Mouse (Mus musculus) gastrocnemius, postnatal 25 days (tissue): Measurements from ENCODE around the gene Ntrk2. TPM values are rescaled to one million over a fixed set of nuclear protein-coding genes. Genes with fewer than 3 reads are reported as not detected.

ENCODE experiments used
- DNase-seq: peaks from one replicate; pipeline ENCODE4 v3.0.0; 2022
- total RNA-seq, 2 experiments: library from RNA; stranded (reverse); gene quantifications; 1 replicate in 1 of 2; 2 replicates in 1 of 2; pipeline ENCODE4 v1.2.3; 2021

Ntrk2 gene
- total RNA-seq, 2 experiments from 2014 or later, result 3.3 to 9.0 TPM

DNA sequence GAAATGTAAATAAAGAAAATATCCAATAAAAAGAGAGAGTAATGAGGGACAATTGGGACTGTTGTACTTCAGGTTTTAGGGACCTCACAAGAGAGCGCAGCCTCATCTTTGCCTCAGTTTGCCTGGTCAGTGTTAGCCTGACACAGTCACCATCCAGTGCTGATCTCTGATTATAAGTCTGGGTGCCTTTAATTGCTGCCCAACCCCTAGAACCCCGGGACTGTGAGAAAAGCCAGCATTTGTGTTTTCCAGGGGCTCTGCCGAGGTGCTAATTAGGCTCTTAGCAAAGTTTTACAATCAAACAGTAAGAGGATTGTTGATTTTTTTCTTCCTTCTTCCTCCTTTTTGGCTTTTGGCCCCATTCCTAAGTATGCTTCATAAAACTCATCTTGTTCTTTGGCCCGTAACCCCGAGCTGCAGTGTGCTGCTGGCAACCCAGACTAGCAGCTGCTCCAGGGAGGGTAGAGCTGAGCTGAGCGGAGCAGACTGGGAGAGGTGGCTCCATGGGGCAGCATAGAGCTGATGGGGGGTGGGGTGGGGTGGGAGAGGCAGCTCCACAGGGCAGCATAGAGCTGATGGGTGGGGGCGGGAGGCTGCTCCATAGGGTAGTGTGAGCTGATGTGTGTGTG lies 34.5 kb downstream of the Ntrk2 start:
- DNase-seq, result peak; percentile 52

DNA sequence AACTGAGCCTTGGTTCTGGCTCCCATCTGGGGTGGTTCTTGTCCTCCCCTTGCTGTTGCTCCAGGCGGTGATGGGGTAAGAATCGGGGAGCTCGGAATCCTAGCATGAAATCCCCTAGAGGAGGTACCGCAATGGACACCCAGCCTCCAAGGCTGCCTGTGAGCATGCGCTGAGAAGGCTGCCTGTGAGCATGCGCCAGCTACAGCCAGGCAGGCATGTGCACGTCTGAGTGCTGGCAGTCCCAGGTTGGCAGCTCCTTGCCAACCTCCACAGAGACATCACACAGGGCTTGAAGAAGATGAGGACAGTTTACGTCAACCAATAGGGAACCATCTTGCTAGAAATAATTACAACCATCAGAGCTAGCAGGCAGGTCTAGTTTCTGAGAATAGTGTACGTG lies 37.5 kb downstream of the Ntrk2 start:
- DNase-seq, result no peak

DNA sequence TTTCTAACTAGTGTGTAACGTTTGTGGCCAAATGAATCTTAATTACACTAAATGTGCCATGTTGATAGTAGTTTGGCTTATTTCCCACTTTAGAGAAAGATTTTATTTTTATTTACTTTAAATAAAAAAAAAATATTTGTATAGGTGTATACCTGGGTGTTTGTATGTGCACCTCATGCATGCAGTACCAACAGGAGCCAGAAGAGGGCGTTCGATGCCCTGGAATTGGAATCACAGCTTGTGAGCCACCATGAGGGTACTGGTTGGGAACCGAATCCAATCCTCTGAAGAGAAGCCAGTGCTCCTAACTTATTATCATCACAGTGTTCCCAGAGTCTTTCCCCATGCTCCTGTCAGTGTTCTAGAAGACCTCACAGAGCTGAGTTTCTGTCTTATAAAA lies 42.2 kb downstream of the Ntrk2 start:
- DNase-seq, result no peak

DNA sequence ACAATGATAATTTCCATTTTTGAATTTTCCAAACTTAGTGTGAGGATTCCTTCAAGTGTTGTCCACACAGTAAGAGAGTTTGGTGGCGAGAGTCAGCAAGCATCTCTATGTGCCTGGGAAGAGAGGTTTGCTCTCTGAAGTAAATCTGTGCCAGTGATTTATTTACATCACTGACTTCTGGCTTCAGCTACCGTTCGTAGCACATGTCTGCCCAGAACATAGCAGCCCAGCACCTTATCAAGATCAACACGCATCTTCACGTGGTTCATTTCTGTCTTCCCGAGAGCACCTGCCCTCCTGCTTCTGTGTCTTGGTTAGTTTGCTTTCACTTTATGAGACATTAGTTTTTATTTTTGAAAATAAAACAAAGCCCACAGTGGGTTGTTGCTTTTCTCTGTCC lies 47.3 kb downstream of the Ntrk2 start:
- no peak for DNase-seq

DNA sequence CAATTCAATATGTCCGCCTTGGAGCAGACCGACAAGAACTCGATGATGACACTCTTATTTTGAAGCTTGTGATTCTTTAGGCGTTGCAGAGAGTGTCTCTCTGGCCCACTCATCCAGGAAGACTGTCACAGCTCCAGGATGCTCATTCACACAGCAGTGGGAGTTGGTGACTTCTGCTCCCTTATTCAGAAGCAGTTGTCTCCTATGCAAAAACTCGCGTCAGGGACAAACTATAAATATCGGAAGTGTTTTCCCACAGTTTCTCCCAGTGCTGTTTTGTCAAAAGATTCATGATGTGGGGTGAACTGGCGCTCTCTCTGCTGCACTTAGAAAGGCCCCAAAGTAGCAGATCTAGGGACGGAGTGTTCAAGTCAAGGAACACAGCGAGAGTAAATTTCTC lies 59.9 kb downstream of the Ntrk2 start:
- DNase-seq, result no peak

DNA sequence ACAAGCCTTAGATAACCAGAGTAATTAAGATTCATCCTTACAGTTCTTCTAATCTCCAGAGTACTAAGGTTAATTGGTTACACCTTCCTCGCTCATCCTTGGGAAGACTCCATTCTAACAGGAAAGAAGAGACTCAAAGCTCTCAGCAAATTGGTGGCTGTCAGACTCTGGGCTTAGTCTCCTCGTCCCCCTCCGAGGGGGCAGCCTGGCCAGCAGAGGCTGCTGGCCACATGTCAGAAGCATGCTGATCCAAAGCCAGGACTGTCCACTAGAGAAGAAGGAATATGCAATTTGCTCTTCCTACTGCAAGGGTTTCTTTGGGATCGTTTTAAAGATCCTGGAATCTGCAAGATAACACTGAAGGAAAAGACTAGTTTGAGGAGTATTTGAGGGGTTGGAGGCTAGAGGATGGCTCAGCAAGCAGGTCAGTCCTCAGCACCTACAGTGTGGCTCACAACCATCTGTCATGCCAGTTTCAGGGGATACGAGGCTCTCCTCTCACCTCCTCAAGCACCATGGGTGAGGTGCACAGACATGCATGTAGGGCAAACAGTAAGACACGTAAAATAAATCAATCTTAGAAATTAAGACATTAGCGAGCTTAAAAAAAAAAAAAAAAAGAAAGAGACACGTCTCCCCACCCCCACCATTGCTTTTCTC lies 60.5 kb downstream of the Ntrk2 start:
- no peak for DNase-seq

GRCm38 (mm10) chr13:58882468-58882867 lies 76.1 kb downstream of the Ntrk2 start:
- no peak for DNase-seq

GRCm38 (mm10) chr13:58882916-58883315 lies 76.5 kb downstream of the Ntrk2 start:
- DNase-seq, result no peak

DNA sequence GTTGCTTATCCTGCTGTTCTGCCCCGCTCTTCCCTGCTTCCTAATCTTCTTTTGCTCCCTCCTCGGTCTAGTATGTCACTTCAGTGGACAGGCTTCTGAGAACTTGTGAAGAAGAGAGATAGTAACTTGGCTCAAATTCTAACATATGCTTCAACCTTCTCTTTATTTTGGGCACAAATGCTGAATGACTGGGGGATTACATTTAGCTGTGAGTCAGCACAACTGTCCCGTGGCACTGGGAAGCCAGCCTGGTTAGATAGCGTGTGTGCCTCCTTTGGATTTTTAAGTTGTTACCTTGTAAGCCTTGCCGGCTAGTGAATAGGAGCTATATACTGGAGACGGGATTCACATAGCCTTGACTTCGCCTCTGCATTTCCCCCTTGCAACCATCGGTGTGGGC lies 79.7 kb downstream of the Ntrk2 start:
- no peak for DNase-seq

DNA sequence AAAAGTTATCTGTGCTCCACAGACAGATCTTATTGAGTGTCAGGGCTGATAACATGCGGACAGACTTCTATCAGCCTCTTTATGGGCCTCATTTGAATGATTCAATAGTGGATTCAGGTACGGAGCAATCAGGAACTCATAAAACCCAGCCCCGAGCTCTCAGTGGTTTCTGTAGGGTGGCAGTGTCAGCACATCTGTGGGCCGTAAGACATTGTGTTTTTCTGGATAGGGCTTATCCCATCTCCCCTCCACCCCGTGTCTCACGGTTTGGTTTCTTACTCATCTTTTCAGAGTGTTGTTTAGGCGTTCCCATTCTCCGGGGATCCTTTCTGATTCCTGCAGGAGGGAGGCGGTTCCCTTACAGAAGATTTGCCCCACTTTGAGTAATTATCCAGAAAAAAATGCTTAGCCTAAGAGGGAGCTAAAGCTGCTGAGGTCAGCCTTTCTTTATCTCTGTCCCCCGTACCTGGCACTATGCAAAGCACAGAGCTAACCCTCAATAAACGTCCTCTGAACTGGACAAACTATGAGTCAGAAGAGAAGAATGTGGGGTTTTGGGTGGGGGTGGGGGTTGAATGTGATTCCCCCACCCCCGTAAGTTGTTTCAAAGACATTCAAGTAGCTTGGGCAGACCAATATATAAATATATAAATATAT lies 90.0 kb downstream of the Ntrk2 start:
- no peak for DNase-seq

DNA sequence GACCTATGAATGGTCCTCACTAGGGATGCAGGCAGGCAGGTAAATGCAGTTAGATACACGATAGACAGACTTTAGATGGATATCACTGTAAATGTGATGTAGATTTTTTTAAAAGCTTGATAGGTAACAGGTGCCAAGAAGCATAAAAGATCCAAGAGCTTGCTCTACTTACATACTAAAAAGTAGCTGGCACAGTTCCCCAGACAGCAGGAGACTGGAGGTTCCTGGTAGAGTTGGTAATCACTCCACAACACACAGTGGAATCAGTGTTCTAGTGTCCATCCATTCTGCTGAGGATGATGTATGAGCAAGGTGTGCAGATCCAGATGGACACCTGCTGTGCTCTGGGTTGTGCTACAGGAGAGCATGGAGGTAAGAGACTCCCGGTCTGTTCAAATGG lies 93.0 kb downstream of the Ntrk2 start:
- DNase-seq, result no peak

DNA sequence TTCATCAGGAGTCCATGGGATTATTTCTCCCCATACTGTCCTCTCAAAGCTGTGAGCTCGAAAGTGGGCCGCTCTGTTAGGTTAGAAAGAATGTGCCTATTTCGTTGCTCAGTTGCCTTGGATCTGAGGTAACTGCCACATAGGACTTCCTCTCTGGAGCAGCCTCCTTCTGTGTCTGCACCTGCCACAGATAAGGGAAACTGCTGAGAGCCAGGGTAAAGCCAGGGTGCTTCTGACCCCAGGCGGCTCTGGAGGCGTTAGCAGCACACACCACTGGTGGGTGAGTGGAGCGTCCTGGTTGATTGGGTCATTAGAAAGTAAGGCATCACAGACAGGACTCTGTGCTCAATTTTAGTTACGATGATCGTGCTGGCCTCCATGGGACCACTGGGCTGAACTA lies 95.9 kb downstream of the Ntrk2 start:
- no peak for DNase-seq

GRCm38 (mm10) chr13:58904742-58905735 lies 98.7 kb downstream of the Ntrk2 start:
- peak; percentile 50 for DNase-seq

- DNase-seq, result no peak
These were observed 105.6 kb downstream of the Ntrk2 start for GRCm38 (mm10) chr13:58911936-58912335.

DNA sequence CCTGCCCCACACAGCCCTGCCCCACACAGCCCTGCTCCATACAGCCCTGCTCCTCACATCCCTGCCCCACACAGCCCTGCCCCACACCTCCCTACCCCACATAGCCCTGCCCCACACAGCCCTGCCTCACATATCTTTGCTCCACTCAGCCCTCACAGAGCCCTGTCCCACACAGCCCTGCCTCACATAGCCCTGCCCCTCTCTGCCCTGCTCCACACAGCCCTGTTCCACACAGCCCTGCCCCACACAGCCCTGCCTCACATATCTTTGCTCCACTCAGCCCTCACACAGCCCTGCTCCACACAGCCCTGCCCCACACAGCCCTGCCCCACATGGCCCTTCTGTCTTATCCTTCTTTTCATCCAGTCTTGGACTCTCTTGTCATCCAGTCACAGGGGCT lies 106.2 kb downstream of the Ntrk2 start:
- DNase-seq, result no peak

GRCm38 (mm10) chr13:58914061-58914814 lies 107.9 kb downstream of the Ntrk2 start:
- no peak for DNase-seq

- DNase-seq, result no peak
These were observed 110.0 kb downstream of the Ntrk2 start for GRCm38 (mm10) chr13:58916348-58916747.

DNA sequence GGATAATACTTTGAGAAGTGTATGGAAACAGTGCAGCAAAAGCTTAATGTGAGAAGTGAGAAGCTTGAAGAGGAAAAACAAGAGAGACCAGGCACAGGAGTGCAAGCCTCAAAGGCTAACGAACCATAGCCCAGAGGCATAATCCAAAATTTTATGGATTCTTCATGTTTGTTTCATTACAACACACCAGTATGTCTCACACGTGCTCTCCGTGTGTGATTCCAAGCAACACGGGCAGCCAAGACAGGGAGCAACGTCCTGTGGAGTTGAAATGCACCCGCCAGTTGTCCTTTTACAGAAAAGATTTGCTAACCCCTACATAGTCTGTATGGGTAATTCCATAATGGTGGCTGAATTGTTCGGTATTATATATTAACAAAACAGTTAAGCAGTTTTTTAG lies 113.9 kb downstream of the Ntrk2 start:
- DNase-seq, result no peak

DNA sequence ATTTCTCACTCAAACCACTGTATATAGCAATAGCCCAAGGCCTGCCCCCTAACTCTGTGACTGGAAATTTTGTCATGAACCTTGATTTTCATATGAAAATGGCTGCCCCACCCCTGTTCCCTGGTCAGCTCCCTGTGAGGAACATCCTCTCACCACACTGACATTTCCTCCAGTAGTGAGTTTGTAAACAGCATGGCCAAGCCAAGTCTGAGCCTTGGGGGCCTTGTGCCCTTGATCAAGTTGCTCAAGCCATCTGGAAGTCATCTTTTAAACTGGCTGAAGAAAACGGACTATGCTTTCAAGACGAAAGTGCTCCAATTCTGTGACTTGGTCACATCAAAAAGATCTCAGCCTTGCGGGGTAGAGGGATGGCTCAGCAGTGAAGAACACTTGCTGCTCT lies 114.9 kb downstream of the Ntrk2 start:
- DNase-seq, result peak; percentile 72

- DNase-seq, result no peak
These were observed 115.3 kb downstream of the Ntrk2 start for GRCm38 (mm10) chr13:58921705-58922104.

DNA sequence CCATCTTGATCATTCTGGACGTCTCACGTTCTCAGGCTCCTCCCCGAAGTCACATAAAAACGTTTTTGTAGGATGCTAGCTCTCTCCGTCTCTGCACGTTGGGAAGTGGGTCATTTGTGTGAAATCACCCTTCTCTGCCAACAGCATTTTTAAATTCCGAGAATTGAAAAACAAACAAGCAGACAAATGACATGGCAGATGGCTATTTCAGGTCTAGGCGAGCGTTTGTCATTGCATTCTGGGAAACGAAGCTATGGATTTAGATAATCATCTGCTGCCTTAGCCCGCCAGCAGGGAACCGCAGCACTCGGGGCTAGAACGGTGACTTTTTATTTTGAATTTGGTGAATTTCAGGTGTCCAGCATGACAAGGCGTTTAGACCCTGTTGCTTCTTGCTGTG lies 115.8 kb downstream of the Ntrk2 start:
- DNase-seq, result no peak

DNA sequence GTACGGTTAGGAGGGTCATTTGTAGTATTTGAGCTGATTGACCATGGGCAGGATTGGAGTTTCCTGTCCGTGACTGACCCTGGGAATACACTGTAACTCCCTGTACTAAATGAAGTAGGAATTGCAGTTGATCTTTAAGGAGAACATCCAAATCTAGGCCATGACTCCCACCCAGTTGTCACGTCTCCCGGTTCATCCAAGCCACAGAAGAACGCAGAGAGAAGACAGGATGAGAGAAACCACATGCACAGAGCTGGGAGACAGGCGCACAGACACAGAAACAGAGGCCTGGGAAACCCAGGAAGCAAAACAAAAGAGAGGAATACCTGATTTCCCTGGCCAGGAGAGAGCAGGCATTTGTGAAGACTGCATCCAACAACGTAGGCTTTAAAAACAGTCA lies 117.1 kb downstream of the Ntrk2 start:
- DNase-seq, result no peak
